Mouse (Mus musculus) heart, postnatal 36 days (tissue): Measurements from ENCODE around the gene Klk1b26. TPM values are rescaled to one million over a fixed set of nuclear protein-coding genes. Genes with fewer than 3 reads are reported as not detected.
"Not testable (repeated sequence)": the region's sequence is repeated elsewhere in the genome, so short reads cannot be mapped to it uniquely, and the experiment has no call there.

Source experiments
- DNase-seq, 2 experiments: peaks; one replicate each; pipeline ENCODE4 v3.0.0; 2021 to 2022
- intact Hi-C: fragments of 180-260 bp; cut with DNase I; formaldehyde crosslinking; loops from one replicate; pipeline ENCODE4 v1.15.1; 2025
- total RNA-seq, 2 experiments: library from RNA; stranded (reverse); gene quantifications; 2 replicates each; pipeline ENCODE4 v1.2.3; 2021

The Klk1b26 gene
- total RNA-seq, result under 1 TPM; 0.38 to 0.72 TPM

DNA sequence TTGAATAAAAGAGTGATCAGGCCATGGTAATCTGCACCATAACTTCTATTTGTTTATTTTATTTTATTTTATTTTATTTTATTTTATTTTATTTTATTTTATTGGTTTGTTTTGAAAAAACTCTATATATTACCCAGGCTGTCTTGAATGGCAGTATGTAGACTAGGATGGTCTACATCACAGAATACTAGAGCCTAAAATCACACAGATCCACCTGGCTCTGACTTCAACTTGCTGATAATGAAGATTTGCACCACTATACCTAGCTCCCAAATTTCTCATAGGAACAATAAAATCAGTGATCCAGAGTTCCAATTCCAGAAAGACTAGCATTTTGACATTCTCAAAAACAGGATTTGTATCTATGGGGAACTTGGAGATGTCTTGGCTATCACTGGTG, at the start of gene Klk1b26:
TSS of gene Klk1b26 (plus strand) at position 301 of the 400 bp plus-strand sequence.
- intact Hi-C loops, DNase-seq: not testable (repeated sequence)

DNA sequence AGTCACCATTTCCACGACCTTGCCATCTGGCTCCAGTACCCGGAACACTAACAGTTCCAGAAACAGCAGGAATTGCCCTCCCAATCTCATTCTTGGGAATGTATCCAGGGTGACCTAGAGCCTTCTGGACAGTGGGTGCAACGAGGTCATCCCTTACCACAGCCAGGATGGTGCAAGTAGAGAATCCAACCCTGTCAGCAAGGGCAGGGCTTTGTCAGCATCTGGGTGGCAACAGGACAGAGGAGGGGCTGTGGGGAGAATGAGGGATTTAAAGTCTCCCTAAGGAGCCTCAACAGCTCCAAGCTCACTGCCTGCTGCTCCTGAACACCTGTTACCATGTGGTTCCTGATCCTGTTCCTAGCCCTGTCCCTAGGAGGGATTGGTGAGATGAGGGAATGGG, 45.5 kb upstream of the Klk1b26 start, which contains the start of gene Klk1b1:
TSS of gene Klk1b1 (plus strand) at position 301 of the 400 bp plus-strand sequence.
- intact Hi-C loops, result no loop called here
- no peak for DNase-seq

- intact Hi-C loops, result no loop called here
- DNase-seq, result no peak
Measured at GRCm38 (mm10) chr7:43967058-43967457, 44.9 kb upstream of the Klk1b26 start.

GRCm38 (mm10) chr7:43967612-43968011, 44.4 kb upstream of the Klk1b26 start:
- no peak for DNase-seq
- intact Hi-C loops, result no loop called here

DNA sequence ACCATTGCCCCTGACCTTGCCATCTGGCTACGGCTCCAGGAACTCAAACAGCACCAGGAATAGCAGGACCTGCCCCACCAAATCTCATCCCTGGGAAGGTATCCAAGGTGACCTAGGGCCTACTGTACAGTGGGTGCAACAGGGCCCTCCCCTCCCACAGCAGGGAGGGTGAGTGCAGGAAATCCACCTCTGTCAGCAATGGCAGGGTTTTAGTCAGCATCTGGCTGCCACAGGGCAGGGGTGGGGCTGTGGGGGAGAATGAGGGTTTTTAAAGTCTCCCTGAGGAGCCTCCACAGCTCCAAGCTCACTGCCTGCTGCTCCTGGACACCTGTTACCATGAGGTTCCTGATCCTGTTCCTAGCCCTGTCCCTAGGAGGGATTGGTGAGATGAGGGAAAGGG, 36.2 kb upstream of the Klk1b26 start, which contains the start of gene Klk1b9:
TSS of gene Klk1b9 (plus strand) at position 301 of the 400 bp plus-strand sequence.
- intact Hi-C loops, DNase-seq: not testable (repeated sequence)

DNA sequence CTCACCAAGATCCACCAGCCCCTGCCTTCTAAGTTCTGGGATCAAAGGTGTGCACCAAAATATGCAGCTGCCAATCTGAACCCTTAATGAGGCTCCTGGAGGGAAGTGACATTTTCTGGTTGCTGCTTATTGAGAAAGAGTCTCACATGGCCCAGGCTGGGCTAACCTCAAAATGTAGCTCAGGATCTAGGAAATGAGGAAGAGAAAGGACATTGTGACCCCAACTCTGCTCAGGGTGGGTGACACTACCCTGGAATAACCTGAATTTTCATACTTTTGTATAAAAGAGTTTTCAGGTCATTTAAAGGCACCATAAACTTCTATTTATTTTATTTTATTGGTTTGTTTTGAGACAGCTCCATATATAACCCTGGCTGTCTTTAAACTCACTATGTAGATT, 26.3 kb upstream of the Klk1b26 start:
- DNase-seq, result no peak
- intact Hi-C loops, result no loop called here

- intact Hi-C loops, DNase-seq: not testable (repeated sequence)
Measured at GRCm38 (mm10) chr7:43994821-43995220, 17.1 kb upstream of the Klk1b26 start.

GRCm38 (mm10) chr7:43995577-43995976, 16.4 kb upstream of the Klk1b26 start, which contains the start of gene Klk1b11:
Gene Klk1b11, plus strand, starts transcription at chr7:43995877.
- intact Hi-C loops, DNase-seq: not testable (repeated sequence)

DNA sequence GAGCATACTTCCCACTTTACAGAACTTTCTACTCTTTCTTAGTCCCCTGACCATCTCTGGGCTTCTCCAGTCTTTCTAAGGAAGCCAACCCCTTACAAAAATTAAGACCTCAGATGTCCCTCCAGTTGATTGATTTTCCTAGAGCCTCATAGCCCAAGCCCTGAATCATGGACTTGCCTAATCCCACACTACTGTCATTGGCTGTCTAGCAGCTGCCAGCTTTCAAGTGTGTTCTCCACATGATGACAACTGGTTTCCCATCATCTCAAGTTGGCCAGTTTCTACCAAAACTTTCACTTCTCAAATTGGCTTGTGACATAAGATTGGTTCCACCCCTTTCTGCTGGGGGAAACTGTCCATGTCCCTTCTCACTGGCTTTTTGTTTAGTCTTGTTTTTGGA, 7.1 kb upstream of the Klk1b26 start:
- intact Hi-C loops, result no loop called here
- no peak for DNase-seq

- intact Hi-C loops, DNase-seq: not testable (repeated sequence)
Measured at GRCm38 (mm10) chr7:44014666-44015065, 2.7 kb downstream of the Klk1b26 start.

GRCm38 (mm10) chr7:44015071-44015470, 3.1 kb downstream of the Klk1b26 start:
- intact Hi-C loops, result no loop called here

DNA sequence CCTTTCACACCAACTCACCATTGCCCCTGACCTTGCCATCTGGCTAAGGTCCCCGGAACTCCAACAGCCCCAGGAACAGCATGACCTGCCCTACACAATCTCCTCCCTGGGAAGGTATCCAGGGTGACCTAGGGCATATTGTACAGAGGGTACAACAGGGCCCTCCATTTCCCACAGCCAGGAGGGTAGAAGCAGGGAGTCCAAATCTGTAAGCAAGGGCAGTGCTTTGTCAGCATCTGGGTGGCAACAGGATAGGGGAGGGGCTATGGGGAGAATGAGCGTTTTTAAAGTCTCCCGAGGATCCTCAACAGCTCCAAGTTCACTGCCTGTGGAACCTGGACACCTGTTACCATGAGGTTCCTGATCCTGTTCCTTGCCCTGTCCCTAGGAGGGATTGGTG, 40.0 kb downstream of the Klk1b26 start, which contains the start of gene Klk1b27:
TSS of gene Klk1b27 (plus strand) at position 301 of the 400 bp plus-strand sequence.
- DNase-seq, intact Hi-C loops: not testable (repeated sequence)

More at GRCm38 (mm10) chr7:44015071-44015470, 3.1 kb downstream of the Klk1b26 start:
- no peak for DNase-seq

Other genes starting within 250 kb of the Klk1b26 start
- gene Klk12, start 243.3 kb upstream of the Klk1b26 start, total RNA-seq, result not detected
- gene Klk11, start 237.6 kb upstream of the Klk1b26 start, total RNA-seq, result under 1 TPM; 0.22 to 0.33 TPM
- under 1 TPM; 0.19 to 0.36 TPM for gene Klk10, start 231.1 kb upstream of the Klk1b26 start, total RNA-seq
- gene Klk9, start 220.3 kb upstream of the Klk1b26 start, total RNA-seq, result not detected
- gene Klk8, start 214.6 kb upstream of the Klk1b26 start, total RNA-seq, result 10 to 100 TPM; 10.4 to 12.2 TPM
- gene Klk7, start 200.9 kb upstream of the Klk1b26 start, total RNA-seq, result under 1 TPM in 1 of 2 experiments, not detected in 1; 0.19 TPM
- gene Klk6, start 187.7 kb upstream of the Klk1b26 start, total RNA-seq, result not detected
- gene Klk5, start 170.2 kb upstream of the Klk1b26 start, total RNA-seq, result not detected
- gene Klk4, start 131.0 kb upstream of the Klk1b26 start, total RNA-seq, result not detected
- not detected for gene Klk15, start 78.4 kb upstream of the Klk1b26 start, total RNA-seq
- gene Klk1b8, start 61.5 kb upstream of the Klk1b26 start, total RNA-seq, result not detected
- not detected for gene Klk1b1, start 45.4 kb upstream of the Klk1b26 start, total RNA-seq
- gene Klk1b9, start 36.1 kb upstream of the Klk1b26 start, total RNA-seq, result not detected
- not detected for gene Klk1b11, start 16.3 kb upstream of the Klk1b26 start, total RNA-seq
- not detected for gene Klk1b27, start 40.1 kb downstream of the Klk1b26 start, total RNA-seq
- gene Klk1b21, start 90.2 kb downstream of the Klk1b26 start, total RNA-seq, result not detected
- gene Klk1b22, start 100.5 kb downstream of the Klk1b26 start, total RNA-seq, result not detected
- not detected for gene Klk1b16, start 124.6 kb downstream of the Klk1b26 start, total RNA-seq
- not detected for gene Klk1b24, start 176.1 kb downstream of the Klk1b26 start, total RNA-seq
- gene Klk1b3, start 186.0 kb downstream of the Klk1b26 start, total RNA-seq, result not detected
- not detected for gene Klk1b4, start 195.3 kb downstream of the Klk1b26 start, total RNA-seq
- gene Klk1b5, start 203.8 kb downstream of the Klk1b26 start, total RNA-seq, result not detected
- gene Klk1, start 213.2 kb downstream of the Klk1b26 start, total RNA-seq, result under 1 TPM in 1 of 2 experiments, not detected in 1; 0.33 TPM
- gene Gm36864, start 224.0 kb downstream of the Klk1b26 start, total RNA-seq, result not detected
- gene 1700028J19Rik, start 234.5 kb downstream of the Klk1b26 start, total RNA-seq, result under 1 TPM; 0.58 to 0.70 TPM
- gene 2410002F23Rik, start 234.6 kb downstream of the Klk1b26 start, total RNA-seq, result 10 to 100 TPM; 11.2 to 19.7 TPM
- gene Acp4, start 245.2 kb downstream of the Klk1b26 start, total RNA-seq, result not detected
- gene Gm15517, start 249.3 kb downstream of the Klk1b26 start, total RNA-seq, result not detected